Mouse (Mus musculus) hindbrain, embryonic 14.5 days (tissue): ENCODE data around the gene Psmb2. TPM values are rescaled to one million over a fixed set of nuclear protein-coding genes. Genes with fewer than 3 reads are reported as not detected.

Experiments
- ATAC-seq: fragments of 200-750 bp; cut with Nextera tagmentation; 2 replicates; pipeline ENCODE4 v1.8.0; 2017; ENCODE audit warnings: moderate number of reproducible peaks, mild to moderate bottlenecking, moderate TSS enrichment, moderate library complexity; ENCODE audit not compliant: low FRiP score
- DNase-seq: peaks from one replicate; pipeline ENCODE4 v3.0.0-alpha.2; 2015; ENCODE audit warnings: low spot score
- H3K27ac ChIP-seq: fragments of 300-500 bp; sonication (generic); 2 replicates; pipeline ENCODE4 v1.5.1; 2014; ENCODE audit warnings: mild to moderate bottlenecking, moderate library complexity
- H3K27me3 ChIP-seq: fragments of 300-500 bp; sonication (generic); 2 replicates; pipeline ENCODE4 v1.6.1; 2014; ENCODE audit warnings: mild to moderate bottlenecking, low read length, mixed read lengths; ENCODE audit not compliant: control insufficient read depth, insufficient read depth
- H3K36me3 ChIP-seq: fragments of 300-500 bp; sonication (generic); replicated peaks from 2 replicates; pipeline ENCODE4 v1.6.1; 2014; ENCODE audit not compliant: control insufficient read depth, insufficient read depth
- H3K4me1 ChIP-seq: fragments of 300-500 bp; sonication (generic); replicated peaks from 2 replicates; pipeline ENCODE4 v1.6.1; 2014; ENCODE audit warnings: antibody characterized with exemption, low read length, mixed read lengths; ENCODE audit not compliant: control insufficient read depth, insufficient read depth
- H3K4me2 ChIP-seq: fragments of 300-500 bp; sonication (generic); replicated peaks from 2 replicates; pipeline ENCODE4 v1.6.1; 2014; ENCODE audit warnings: mild to moderate bottlenecking, moderate library complexity
- H3K4me3 ChIP-seq: fragments of 300-500 bp; sonication (generic); replicated peaks from 2 replicates; pipeline ENCODE4 v1.5.1; 2014; ENCODE audit warnings: mild to moderate bottlenecking, low read length
- H3K9ac ChIP-seq: fragments of 300-500 bp; sonication (generic); 2 replicates; pipeline ENCODE4 v1.6.1; 2014
- H3K9me3 ChIP-seq: fragments of 300-500 bp; sonication (generic); 2 replicates; pipeline ENCODE4 v1.6.1; 2016; ENCODE audit warnings: low read length; ENCODE audit not compliant: control insufficient read depth
- WGBS: fragments of 180-500 bp; shearing (Covaris S2); extraction: QIAGEN DNeasy Blood & Tissue Kit; methylation state at CpG from one replicate; pipeline ENCODE4 v1.1.7; 2014; 5-methylcytosine and 5-hydroxymethylcytosine counted together
- polyA plus RNA-seq: library from polyadenylated mRNA; unstranded; fragments of >200 nt; fragmentation: Nextera tagmentation; extraction: Ambion mirVana; gene quantifications from 2 replicates; pipeline ENCODE4 v1.2.1, GENCODE M21; 2014

The Psmb2 gene
- polyA plus RNA-seq, 1 experiment from 2014 or later, result 451 TPM

- DNase-seq, result no peak
- Histone ChIP-seq H3K4me3 (peak overlapping the region; percentile 95), H3K36me3 (peaks cover 13% of the 10 kb centered on the region), H3K4me1 (peaks cover 34% of the 10 kb centered on the region), H3K9ac (peak overlapping the region; percentile 95), H3K27ac (no peak overlapping the region), H3K27me3 (no peaks in the 10 kb centered on the region), H3K4me2 (peak overlapping the region; percentile 91), H3K9me3 (no peaks in the 10 kb centered on the region)
- WGBS, result 49% methylated on average over 12 of the region's 12 CpGs
- no peak for ATAC-seq
These were observed 77.4 kb downstream of the Psmb2 start for GRCm38 (mm10) chr4:126754736-126755374.

DNA sequence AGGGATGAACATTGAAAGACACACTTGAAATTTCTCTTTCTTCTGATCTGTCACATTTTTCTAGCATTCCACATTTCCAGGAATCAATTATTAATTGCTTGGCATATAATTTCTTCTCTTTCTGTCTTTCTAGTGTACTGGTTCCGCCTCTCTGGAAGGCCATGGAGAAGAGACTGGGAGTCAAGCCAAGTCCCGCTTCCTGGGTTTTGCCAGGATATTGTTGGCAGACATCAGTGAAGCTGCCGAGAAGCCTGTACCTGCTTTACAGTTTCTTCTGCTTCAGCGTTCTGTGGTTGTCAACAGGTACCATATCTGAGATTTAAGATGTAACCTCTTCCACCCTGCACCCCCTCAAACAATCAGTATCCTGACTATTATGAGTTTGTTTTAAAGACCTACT lies 79.3 kb downstream of the Psmb2 start:
- ATAC-seq, result no peak
- H3K4me1 ChIP-seq, result peaks cover 15% of the 10 kb centered on the region
- H3K4me3 ChIP-seq, result no peak overlapping the region
- no peak overlapping the region for H3K27ac ChIP-seq
- WGBS, result 73% methylated on average over 4 of the region's 4 CpGs
- H3K27me3 ChIP-seq, result no peaks in the 10 kb centered on the region
- H3K4me2 ChIP-seq, result no peak overlapping the region
- no peaks in the 10 kb centered on the region for H3K9me3 ChIP-seq
- H3K9ac ChIP-seq, result no peak overlapping the region
- H3K36me3 ChIP-seq, result peaks cover 24% of the 10 kb centered on the region
- DNase-seq, result no peak

DNA sequence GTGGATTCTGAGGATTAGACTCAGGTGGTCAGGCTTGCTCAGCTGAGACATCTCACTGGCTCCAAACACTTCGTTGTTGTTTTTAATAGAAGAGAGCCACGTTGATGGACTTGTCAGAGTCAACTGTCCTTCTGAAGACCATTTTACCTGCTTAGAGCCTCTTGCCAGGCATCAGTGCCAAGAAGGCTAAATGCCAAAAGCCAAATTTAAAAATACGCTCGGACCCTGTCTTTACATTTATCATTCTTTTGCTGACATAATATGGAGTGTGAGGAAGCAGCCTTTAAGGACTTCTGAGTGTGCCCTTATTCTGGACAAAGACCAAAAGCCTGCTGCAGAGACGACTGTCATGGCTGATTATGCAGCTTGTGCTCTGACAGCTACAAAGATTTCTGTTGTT lies 80.9 kb downstream of the Psmb2 start:
- DNase-seq (no peak), ATAC-seq (no peak)
- H3K27ac ChIP-seq, result no peak overlapping the region
- no peak overlapping the region for H3K4me3 ChIP-seq
- H3K36me3 ChIP-seq, result peaks cover 37% of the 10 kb centered on the region
- H3K4me1 ChIP-seq, result peaks cover 8% of the 10 kb centered on the region
- no peaks in the 10 kb centered on the region for H3K27me3 ChIP-seq
- 84% methylated on average over 5 of the region's 5 CpGs for WGBS
- no peak overlapping the region for H3K4me2 ChIP-seq
- no peak overlapping the region for H3K9ac ChIP-seq
- H3K9me3 ChIP-seq, result no peaks in the 10 kb centered on the region

Other genes starting within 250 kb of the Psmb2 start
- gene Ago3, start 248.1 kb upstream of the Psmb2 start, polyA plus RNA-seq, result 14.3 and 19.7 TPM in 2 replicates
- 14.3 and 15.0 TPM in 2 replicates for gene Ago1, start 209.0 kb upstream of the Psmb2 start, polyA plus RNA-seq
- 8.8 and 9.8 TPM in 2 replicates for gene Ago4, start 144.2 kb upstream of the Psmb2 start, polyA plus RNA-seq
- gene Clspn, start 120.7 kb upstream of the Psmb2 start, polyA plus RNA-seq, result 3.7 and 5.8 TPM in 2 replicates
- 15.6 and 16.8 TPM in 2 replicates for gene 5730409E04Rik, start 67.8 kb upstream of the Psmb2 start, polyA plus RNA-seq
- gene Tfap2e, start 58.6 kb downstream of the Psmb2 start, polyA plus RNA-seq, result 0.48 and 0.54 TPM in 2 replicates
- gene Ncdn, start 75.8 kb downstream of the Psmb2 start, polyA plus RNA-seq, result 116 and 123 TPM in 2 replicates
- gene AU040320, start 75.9 kb downstream of the Psmb2 start, polyA plus RNA-seq, result 37.3 and 42.6 TPM in 2 replicates